Mouse (Mus musculus) thymus, adult 2 months (tissue): ENCODE measurements around the gene Trmt1.

Experiments
- CTCF ChIP-seq: fragments of 200-500 bp; IDR thresholded peaks from 2 replicates; pipeline ENCODE4 v1.5.1; 2012; ENCODE audit warnings: mild to moderate bottlenecking, control low read depth, low read length, moderate library complexity, borderline replicate concordance; ENCODE audit not compliant: control insufficient read depth, poor library complexity, insufficient read depth; ENCODE audit errors: extremely low read depth
- POLR2A ChIP-seq: fragments of 200-500 bp; IDR thresholded peaks from 2 replicates; pipeline ENCODE4 v1.6.1; 2012; ENCODE audit warnings: mild to moderate bottlenecking, low read length, control low read depth, moderate library complexity; ENCODE audit not compliant: control insufficient read depth, poor library complexity, insufficient read depth; ENCODE audit errors: extremely low read depth

DNA sequence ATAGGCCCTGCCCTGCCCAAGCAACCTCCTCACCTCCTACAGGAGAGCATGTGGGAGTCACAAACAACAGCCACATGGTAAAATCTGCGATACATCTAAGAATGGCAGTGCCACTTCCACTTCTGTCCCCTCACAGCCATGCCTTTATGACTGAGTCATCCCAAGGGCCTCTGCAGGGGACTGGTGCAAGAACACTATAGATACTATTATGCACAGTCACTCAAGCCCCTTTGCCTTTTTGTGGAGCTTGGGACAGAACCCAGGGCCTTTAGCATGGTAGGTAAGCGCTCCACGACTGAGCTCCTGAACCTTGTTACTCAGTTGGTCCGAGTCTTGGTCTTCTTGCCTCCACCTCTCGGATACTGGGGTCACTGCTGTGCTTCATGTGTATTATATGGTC is 8.8 kb upstream of the Trmt1 start:
- no peak for TF ChIP-seq POLR2A
- TF ChIP-seq CTCF = no peak
